Mouse (Mus musculus) olfactory bulb, adult 2 months (tissue): Measurements from ENCODE around the gene Glud1. TPM values are rescaled to one million over a fixed set of nuclear protein-coding genes. Genes with fewer than 3 reads are reported as not detected.

Experiments used
- H3K27ac ChIP-seq: fragments of 200-500 bp; 2 replicates; pipeline ENCODE4 v1.5.1; 2012; ENCODE audit warnings: low read depth, low read length; ENCODE audit not compliant: insufficient read depth
- H3K4me1 ChIP-seq: fragments of 200-500 bp; 2 replicates; pipeline ENCODE4 v1.6.1; 2012; ENCODE audit warnings: low read length; ENCODE audit not compliant: control insufficient read depth, insufficient read depth
- H3K4me3 ChIP-seq: fragments of 200-500 bp; 2 replicates; pipeline ENCODE4 v1.5.1; 2012; ENCODE audit warnings: mild to moderate bottlenecking, low read depth, low read length, moderate library complexity; ENCODE audit not compliant: insufficient read depth
- CTCF ChIP-seq: fragments of 200-500 bp; IDR thresholded peaks from 2 replicates; pipeline ENCODE4 v1.5.1; 2012; ENCODE audit warnings: low read depth, mild to moderate bottlenecking, low read length, moderate library complexity; ENCODE audit not compliant: insufficient read depth
- POLR2A ChIP-seq: fragments of 200-500 bp; IDR thresholded peaks from 2 replicates; pipeline ENCODE4 v1.6.1; 2012; ENCODE audit warnings: mild to moderate bottlenecking, low read depth, low read length, moderate library complexity; ENCODE audit not compliant: insufficient read depth
- WGBS: fragments of 180-500 bp; shearing (Covaris S2); methylation state at CpG from one replicate; pipeline ENCODE4 v1.1.7; 2018; 5-methylcytosine and 5-hydroxymethylcytosine counted together
- polyA plus RNA-seq: library from polyadenylated mRNA; stranded (reverse); fragments of >200 nt; gene quantifications from 2 replicates; pipeline ENCODE4 v1.2.4, GENCODE M21; 2012; ENCODE audit warnings: low replicate concordance; ENCODE audit not compliant: missing spikeins, insufficient read depth, insufficient read length

The Glud1 gene
- polyA plus RNA-seq, 1 experiment = 89.8 TPM

- no peak overlapping the region for H3K27ac ChIP-seq
- no peak overlapping the region for H3K4me3 ChIP-seq
- H3K4me1 ChIP-seq = no peaks in the 10 kb centered on the region
- TF ChIP-seq POLR2A = no peak
- no peak for TF ChIP-seq CTCF
- WGBS = 90% methylated on average over 4 of the region's 4 CpGs
These were observed 32.6 kb downstream of the Glud1 start for GRCm38 (mm10) chr14:34343078-34343477.

- Histone ChIP-seq H3K4me1 (no peaks in the 10 kb centered on the region), H3K27ac (no peak overlapping the region), H3K4me3 (no peak overlapping the region)
- WGBS = 56% methylated on average over 5 of the region's 5 CpGs
- no peak for TF ChIP-seq POLR2A
- no peak for TF ChIP-seq CTCF
These were observed 33.8 kb downstream of the Glud1 start for GRCm38 (mm10) chr14:34344361-34344760.

GRCm38 (mm10) chr14:34345771-34346566, 35.4 kb downstream of the Glud1 start:
- Histone ChIP-seq H3K27ac (no peak overlapping the region), H3K4me3 (no peak overlapping the region), H3K4me1 (no peaks in the 10 kb centered on the region)
- TF ChIP-seq POLR2A (no peak), CTCF (no peak)
- 71% methylated on average over 12 of the region's 12 CpGs for WGBS

GRCm38 (mm10) chr14:34347084-34347483, 36.6 kb downstream of the Glud1 start:
- TF ChIP-seq POLR2A (no peak), CTCF (no peak)
- Histone ChIP-seq H3K4me3 (no peak overlapping the region), H3K27ac (no peak overlapping the region), H3K4me1 (no peaks in the 10 kb centered on the region)
- 97% methylated on average over 5 of the region's 5 CpGs for WGBS

- Histone ChIP-seq H3K27ac (no peak overlapping the region), H3K4me1 (peaks cover under 1% of the 10 kb centered on the region; the same call in 1 of the 2 replicates), H3K4me3 (no peak overlapping the region)
- WGBS = 74% methylated on average over 7 of the region's 7 CpGs
- TF ChIP-seq CTCF (no peak), POLR2A (no peak)
These were observed 37.8 kb downstream of the Glud1 start for GRCm38 (mm10) chr14:34348301-34348700.

- TF ChIP-seq CTCF = no peak
- TF ChIP-seq POLR2A = no peak
- H3K4me3 ChIP-seq = no peak overlapping the region
- H3K4me1 ChIP-seq = peaks cover 6% of the 10 kb centered on the region; the same call in 1 of the 2 replicates
- H3K27ac ChIP-seq = no peak overlapping the region
- 87% methylated on average over 8 of the region's 8 CpGs for WGBS
These were observed 38.5 kb downstream of the Glud1 start for GRCm38 (mm10) chr14:34349007-34349406.

- TF ChIP-seq POLR2A (no peak), CTCF (no peak)
- Histone ChIP-seq H3K27ac (no peak overlapping the region), H3K4me3 (no peak overlapping the region), H3K4me1 (peaks cover 6% of the 10 kb centered on the region; the same call in 1 of the 2 replicates)
- WGBS = 94% methylated on average over 3 of the region's 3 CpGs
These were observed 41.1 kb downstream of the Glud1 start for GRCm38 (mm10) chr14:34351660-34352059.

- Histone ChIP-seq H3K27ac (no peak overlapping the region), H3K4me3 (no peak overlapping the region), H3K4me1 (peaks cover 8% of the 10 kb centered on the region)
- WGBS = 73% methylated on average over 6 of the region's 6 CpGs
- TF ChIP-seq CTCF (no peak), POLR2A (no peak)
These were observed 42.0 kb downstream of the Glud1 start for GRCm38 (mm10) chr14:34352523-34352922.

GRCm38 (mm10) chr14:34353326-34353725, 42.8 kb downstream of the Glud1 start:
- H3K27ac ChIP-seq = no peak overlapping the region
- TF ChIP-seq CTCF (no peak), POLR2A (no peak)
- peaks cover 13% of the 10 kb centered on the region for H3K4me1 ChIP-seq
- 72% methylated on average over 3 of the region's 3 CpGs for WGBS
- no peak overlapping the region for H3K4me3 ChIP-seq
